Mouse (Mus musculus) spleen, adult 2 months (tissue): ENCODE data around the gene Zbtb20. TPM values are rescaled to one million over a fixed set of nuclear protein-coding genes. Genes with fewer than 3 reads are reported as not detected.

Experiments
- DNase-seq, 2 experiments: peaks; one replicate each; pipeline versions ENCODE4 v3.0.0 to v3.0.0-alpha.2; 2012 to 2021; ENCODE audit warnings: low spot score in 2 of 2, low read depth in 1 of 2
- H3K27ac ChIP-seq: fragments of 200-500 bp; 2 replicates; pipeline ENCODE4 v1.5.1; 2012; ENCODE audit warnings: low read length, inconsistent platforms; ENCODE audit not compliant: insufficient read depth
- H3K27me3 ChIP-seq: fragments of 200-500 bp; 2 replicates; pipeline ENCODE4 v1.6.1; 2012; ENCODE audit warnings: mild to moderate bottlenecking, moderate library complexity, low read length, inconsistent platforms; ENCODE audit not compliant: control insufficient read depth, insufficient read depth
- H3K36me3 ChIP-seq: fragments of 200-500 bp; 2 replicates; pipeline ENCODE4 v1.6.1; 2012; ENCODE audit warnings: mild to moderate bottlenecking, low read length, inconsistent platforms; ENCODE audit not compliant: control insufficient read depth, insufficient read depth
- H3K4me1 ChIP-seq: fragments of 200-500 bp; 2 replicates; pipeline ENCODE4 v1.6.1; 2011; ENCODE audit warnings: inconsistent platforms; ENCODE audit not compliant: control insufficient read depth, insufficient read depth, insufficient read length
- H3K4me3 ChIP-seq: fragments of 200-500 bp; 2 replicates; pipeline ENCODE4 v1.5.1; 2011; ENCODE audit warnings: mild to moderate bottlenecking, inconsistent platforms; ENCODE audit not compliant: insufficient read depth, insufficient read length; ENCODE audit errors: extremely low read depth
- CTCF ChIP-seq: fragments of 200-500 bp; IDR thresholded peaks from 2 replicates; pipeline ENCODE4 v1.5.1; 2011; ENCODE audit warnings: mild to moderate bottlenecking, inconsistent platforms; ENCODE audit not compliant: insufficient read depth, insufficient read length, insufficient replicate concordance; ENCODE audit errors: extremely low read depth
- POLR2A ChIP-seq: fragments of 200-500 bp; IDR thresholded peaks from 2 replicates; pipeline ENCODE4 v1.6.1; 2011; ENCODE audit warnings: low read depth, low read length, inconsistent platforms
- WGBS: fragments of 180-500 bp; shearing (Covaris S2); methylation state at CpG from one replicate; pipeline ENCODE4 v1.1.7; 2018; 5-methylcytosine and 5-hydroxymethylcytosine counted together
- polyA plus RNA-seq: library from polyadenylated mRNA; depleted of rRNA; stranded (reverse); fragments of >200 nt; gene quantifications from 2 replicates; pipeline ENCODE4 v1.2.3, GENCODE M21; 2012

The Zbtb20 gene
- polyA plus RNA-seq, 1 experiment: 8.6 TPM

DNA sequence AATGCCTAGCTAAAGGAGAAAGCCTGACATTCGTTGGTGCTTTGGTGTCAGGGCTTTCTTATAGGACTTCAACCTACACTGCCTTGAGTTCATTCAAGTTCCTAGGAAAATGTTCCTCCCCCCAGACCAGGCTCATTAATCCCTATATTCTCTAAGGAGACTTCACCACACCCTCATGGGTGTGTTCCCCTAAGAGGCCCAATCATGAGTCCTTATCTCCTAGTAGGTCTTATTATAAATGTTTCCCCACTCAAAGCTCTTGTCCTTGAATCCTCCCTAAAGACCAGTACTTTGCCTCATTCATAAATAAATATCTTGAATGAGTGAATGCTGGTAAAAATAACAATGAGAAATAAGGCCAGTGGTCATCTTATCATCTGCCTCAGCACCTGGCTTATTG lies 772.0 kb downstream of the Zbtb20 start:
- Histone ChIP-seq H3K4me1 (peaks cover 3% of the 10 kb centered on the region; the same call in 1 of the 2 replicates), H3K27ac (no peak overlapping the region), H3K36me3 (no peaks in the 10 kb centered on the region), H3K27me3 (no peaks in the 10 kb centered on the region), H3K4me3 (no peak overlapping the region)
- DNase-seq: no peak
- 88% methylated on average over 1 of the region's 1 CpGs for WGBS
- TF ChIP-seq CTCF (no peak), POLR2A (no peak)

DNA sequence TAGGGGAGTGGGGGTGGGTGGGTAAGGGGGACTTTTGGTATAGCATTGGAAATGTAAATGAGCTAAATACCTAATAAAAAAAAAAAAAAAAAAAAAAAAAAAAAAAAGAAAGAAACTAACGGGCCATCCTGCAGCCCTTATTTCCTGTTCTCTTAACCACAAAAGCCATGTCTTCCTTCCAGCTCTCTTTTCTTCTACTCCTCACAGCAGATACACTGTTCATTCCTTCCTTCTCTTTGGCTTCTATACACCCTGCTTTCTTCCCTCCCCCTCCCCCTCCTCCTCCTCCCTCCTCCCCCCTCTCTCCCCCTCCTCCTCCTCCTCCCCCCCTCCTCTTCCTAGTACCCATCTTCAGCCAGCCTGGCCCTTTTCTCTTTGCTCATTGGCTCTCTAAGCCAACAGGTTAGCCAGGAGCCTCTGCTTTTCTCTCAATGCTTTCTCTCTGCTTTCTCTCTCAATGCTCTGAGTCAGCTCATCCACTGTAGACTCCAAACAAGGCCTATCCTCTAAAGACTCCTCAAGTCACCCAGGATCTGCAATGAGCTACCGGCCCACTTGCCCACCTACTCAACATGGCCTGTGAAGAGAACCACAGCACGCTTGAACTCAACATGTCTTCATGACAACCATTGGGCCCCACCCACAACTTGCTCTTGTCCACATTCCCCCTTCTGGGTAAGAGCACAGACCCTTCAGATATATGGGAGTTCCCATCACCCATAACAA lies 774.8 kb downstream of the Zbtb20 start:
- H3K4me3 ChIP-seq: no peak overlapping the region
- no peaks in the 10 kb centered on the region for H3K27me3 ChIP-seq
- DNase-seq: no peak
- 63% methylated on average over 3 of the region's 3 CpGs for WGBS
- H3K36me3 ChIP-seq: no peaks in the 10 kb centered on the region
- H3K27ac ChIP-seq: no peak overlapping the region
- peaks cover 12% of the 10 kb centered on the region for H3K4me1 ChIP-seq
- TF ChIP-seq CTCF (no peak), POLR2A (no peak)

DNA sequence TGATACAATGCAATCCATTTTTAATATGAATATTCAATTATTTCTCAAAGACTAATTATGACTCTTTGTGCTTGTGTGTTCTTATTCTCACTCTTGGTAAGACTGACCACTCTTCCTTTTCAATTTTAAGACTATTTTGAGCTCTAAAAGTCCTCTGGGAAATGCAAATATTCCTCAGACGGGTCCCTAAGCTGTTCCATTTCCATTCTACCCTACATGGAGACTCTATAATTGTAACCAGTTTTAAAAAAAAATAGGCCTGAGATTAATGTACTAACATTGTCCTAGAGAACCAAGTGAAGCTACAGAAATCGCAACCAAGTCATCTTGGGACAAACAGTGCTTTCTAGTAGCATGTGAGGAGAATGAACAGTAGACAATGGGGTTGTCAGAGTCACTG lies 777.6 kb downstream of the Zbtb20 start:
- H3K4me3 ChIP-seq: no peak overlapping the region
- H3K27me3 ChIP-seq: no peaks in the 10 kb centered on the region
- no peak for DNase-seq
- H3K27ac ChIP-seq: no peak overlapping the region
- no peak for TF ChIP-seq POLR2A
- TF ChIP-seq CTCF: no peak
- no peaks in the 10 kb centered on the region for H3K36me3 ChIP-seq
- WGBS: 73% methylated on average over 2 of the region's 2 CpGs
- peaks cover 12% of the 10 kb centered on the region for H3K4me1 ChIP-seq

DNA sequence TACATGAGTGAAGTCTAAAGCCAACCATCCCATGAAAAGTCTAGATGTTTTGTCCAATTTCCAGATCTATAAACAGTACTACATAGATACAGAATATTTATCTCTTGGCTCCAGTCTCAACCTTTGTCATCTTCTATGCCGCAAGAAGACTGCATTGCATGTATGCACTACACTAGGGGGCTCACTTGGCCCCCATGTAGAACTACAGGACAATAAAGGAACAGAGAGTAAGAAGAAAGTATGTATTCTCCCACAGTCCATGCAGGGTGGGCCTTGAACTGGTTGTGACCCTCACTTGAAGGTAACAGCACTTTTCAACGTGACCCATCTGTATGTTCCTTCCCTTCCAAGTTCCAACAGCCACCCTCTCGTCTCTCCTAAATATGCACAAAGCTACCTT lies 778.6 kb downstream of the Zbtb20 start:
- 71% methylated on average over 3 of the region's 3 CpGs for WGBS
- H3K27ac ChIP-seq: no peak overlapping the region
- no peak for TF ChIP-seq CTCF
- no peak for TF ChIP-seq POLR2A
- H3K36me3 ChIP-seq: no peaks in the 10 kb centered on the region
- H3K27me3 ChIP-seq: no peaks in the 10 kb centered on the region
- DNase-seq: no peak
- H3K4me1 ChIP-seq: peaks cover 12% of the 10 kb centered on the region
- no peak overlapping the region for H3K4me3 ChIP-seq

DNA sequence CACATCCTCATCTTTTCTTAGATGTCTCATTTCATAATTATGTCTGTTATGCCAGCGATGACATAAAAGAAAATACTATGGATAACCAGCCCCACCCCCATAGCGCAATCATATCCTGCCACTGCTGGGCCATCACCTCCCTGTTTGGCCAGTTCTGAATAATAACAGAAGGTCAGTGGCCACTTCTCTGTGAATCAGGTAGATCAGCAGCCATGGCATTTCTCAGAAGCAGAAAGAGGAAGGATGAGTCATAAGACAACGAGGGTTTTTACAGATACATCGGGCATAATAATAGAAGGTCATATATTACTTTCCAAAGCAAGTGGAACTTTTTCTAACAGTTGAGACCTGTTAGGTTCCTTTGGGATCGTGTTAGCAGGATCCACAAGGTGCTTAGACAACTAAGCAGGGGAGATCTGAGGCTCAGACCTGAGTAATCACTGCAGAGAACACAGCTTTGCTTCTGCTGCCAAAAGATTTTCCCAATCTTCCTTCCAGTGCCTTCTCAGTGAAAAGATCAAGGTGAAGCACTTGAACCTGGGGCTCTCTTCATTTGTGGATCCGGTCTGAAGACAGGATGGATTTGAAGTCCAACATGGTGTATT lies 779.6 kb downstream of the Zbtb20 start:
- H3K27me3 ChIP-seq: no peaks in the 10 kb centered on the region
- WGBS: 50% methylated on average over 6 of the region's 6 CpGs
- peak overlapping the region; percentile 44 for H3K27ac ChIP-seq
- no peak overlapping the region for H3K4me3 ChIP-seq
- no peak for DNase-seq
- TF ChIP-seq CTCF (no peak), POLR2A (no peak)
- peaks cover 12% of the 10 kb centered on the region for H3K4me1 ChIP-seq
- H3K36me3 ChIP-seq: no peaks in the 10 kb centered on the region

DNA sequence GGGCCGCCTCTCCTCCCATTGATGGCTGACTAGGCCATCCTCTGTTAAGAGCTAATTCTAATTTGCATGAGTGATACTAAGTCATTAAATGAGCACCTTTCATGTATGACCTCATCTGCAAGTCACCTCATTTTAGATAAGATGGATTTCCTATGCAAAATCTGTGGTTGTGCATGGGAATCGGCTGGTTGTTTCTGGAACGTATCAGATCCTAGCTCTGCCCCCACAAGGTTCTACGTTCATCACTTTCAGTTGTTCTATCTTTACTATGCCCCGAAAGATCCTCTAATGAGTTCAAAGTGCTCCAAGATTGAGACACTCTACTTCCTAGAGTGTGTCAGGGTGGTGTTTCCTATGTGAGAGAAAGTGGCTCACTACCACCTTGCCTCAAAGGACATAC lies 785.9 kb downstream of the Zbtb20 start:
- 82% methylated on average over 5 of the region's 5 CpGs for WGBS
- Histone ChIP-seq H3K27me3 (no peaks in the 10 kb centered on the region), H3K4me3 (no peak overlapping the region), H3K27ac (no peak overlapping the region), H3K4me1 (peaks cover 3% of the 10 kb centered on the region; the same call in 1 of the 2 replicates), H3K36me3 (no peaks in the 10 kb centered on the region)
- no peak for TF ChIP-seq CTCF
- no peak for TF ChIP-seq POLR2A
- DNase-seq: no peak
